Mouse (Mus musculus) brain, embryonic 14.5 days (tissue): ENCODE data around the gene Zfp784.

Experiments
- CTCF ChIP-seq: fragments of 200-500 bp; IDR thresholded peaks from 2 replicates; pipeline ENCODE4 v1.5.1; 2012; ENCODE audit warnings: inconsistent platforms, mild to moderate bottlenecking, moderate library complexity, borderline replicate concordance; ENCODE audit not compliant: insufficient read depth, insufficient read length; ENCODE audit errors: extremely low read depth
- POLR2A ChIP-seq: fragments of 200-500 bp; IDR thresholded peaks from 2 replicates; pipeline ENCODE4 v1.6.1; 2012; ENCODE audit warnings: mild to moderate bottlenecking, inconsistent platforms, borderline replicate concordance; ENCODE audit not compliant: poor library complexity, insufficient read depth, insufficient read length, severe bottlenecking; ENCODE audit errors: extremely low read depth

DNA sequence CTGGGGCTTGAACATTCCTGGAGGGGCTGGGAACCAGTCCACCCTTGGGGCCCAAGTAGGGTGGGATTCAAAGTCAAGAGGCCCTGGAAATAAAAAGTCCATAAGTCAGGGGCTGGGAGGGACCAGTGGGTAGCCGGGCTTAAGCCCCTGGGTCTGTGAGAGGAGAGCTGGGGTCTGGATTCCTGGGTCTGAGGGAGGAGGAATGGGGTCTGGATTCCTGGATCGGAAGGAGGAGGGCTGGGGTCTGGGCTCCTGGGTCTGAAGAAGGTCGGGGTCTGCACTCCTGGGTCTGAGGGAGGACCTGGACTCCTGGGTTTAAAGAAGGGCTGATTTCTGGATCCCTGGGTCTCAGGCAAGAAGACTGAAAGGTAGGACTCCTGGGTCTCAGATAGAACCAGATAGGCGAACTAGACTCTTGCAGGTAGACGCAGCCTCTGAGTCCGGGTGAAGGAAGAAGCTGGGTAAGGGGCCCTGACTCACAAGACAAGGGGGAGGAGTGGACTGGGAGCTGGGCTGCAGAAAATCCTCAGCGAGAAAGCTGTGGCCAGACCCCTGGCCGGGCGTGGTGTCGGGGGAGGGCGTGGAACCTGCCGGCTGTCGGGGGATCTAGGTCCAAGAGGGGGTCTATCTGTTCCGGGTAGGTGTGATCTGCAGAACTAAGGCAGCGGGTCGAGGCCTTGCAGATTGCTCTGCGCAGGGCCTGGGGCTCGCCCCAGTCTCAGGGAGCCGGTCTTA lies 42.8 kb downstream of the Zfp784 start:
- TF ChIP-seq POLR2A, result no peak
- TF ChIP-seq CTCF, result no peak
